Mouse (Mus musculus) hindbrain, embryonic 13.5 days (tissue): ENCODE data around the gene Abhd12. TPM values are rescaled to one million over a fixed set of nuclear protein-coding genes. Genes with fewer than 3 reads are reported as not detected.

Source experiments
- ATAC-seq: fragments of 200-750 bp; cut with Nextera tagmentation; 2 replicates; pipeline ENCODE4 v1.8.0; 2017; ENCODE audit warnings: moderate TSS enrichment; ENCODE audit not compliant: low FRiP score
- H3K27ac ChIP-seq: fragments of 300-500 bp; sonication (generic); 2 replicates; pipeline ENCODE4 v1.5.1; 2015; ENCODE audit warnings: inconsistent platforms, mild to moderate bottlenecking, moderate library complexity
- H3K27me3 ChIP-seq: fragments of 300-500 bp; sonication (generic); 2 replicates; pipeline ENCODE4 v1.6.1; 2015; ENCODE audit warnings: mild to moderate bottlenecking, inconsistent platforms
- H3K36me3 ChIP-seq: fragments of 300-500 bp; sonication (generic); 2 replicates; pipeline ENCODE4 v1.6.1; 2015; ENCODE audit warnings: mild to moderate bottlenecking, inconsistent platforms
- H3K4me1 ChIP-seq: fragments of 300-500 bp; sonication (generic); replicated peaks from 2 replicates; pipeline ENCODE4 v1.6.1; 2015; ENCODE audit warnings: inconsistent platforms
- H3K4me2 ChIP-seq: fragments of 300-500 bp; sonication (generic); 2 replicates; pipeline ENCODE4 v1.6.1; 2015; ENCODE audit warnings: inconsistent platforms, mild to moderate bottlenecking, moderate library complexity
- H3K4me3 ChIP-seq: fragments of 300-500 bp; sonication (generic); 2 replicates; pipeline ENCODE4 v1.5.1; 2015; ENCODE audit warnings: mild to moderate bottlenecking, inconsistent platforms
- H3K9ac ChIP-seq: fragments of 300-500 bp; sonication (generic); 2 replicates; pipeline ENCODE4 v1.6.1; 2015; ENCODE audit warnings: mild to moderate bottlenecking, inconsistent platforms
- H3K9me3 ChIP-seq: fragments of 300-500 bp; sonication (generic); 2 replicates; pipeline ENCODE4 v1.6.1; 2016; ENCODE audit warnings: inconsistent platforms
- WGBS: fragments of 180-500 bp; shearing (Covaris S2); methylation state at CpG from one replicate; pipeline ENCODE4 v1.1.7; 2015; 5-methylcytosine and 5-hydroxymethylcytosine counted together
- polyA plus RNA-seq: library from polyadenylated mRNA; unstranded; fragments of >200 nt; fragmentation: Nextera tagmentation; extraction: Ambion mirVana; gene quantifications from 2 replicates; pipeline ENCODE4 v1.2.1, GENCODE M21; 2015

Abhd12 gene
- polyA plus RNA-seq, 1 experiment from 2014 or later = 97.1 TPM

GRCm38 (mm10) chr2:150839686-150840471, 64.7 kb downstream of the Abhd12 start:
- Histone ChIP-seq H3K4me2 (no peak overlapping the region), H3K9me3 (no peaks in the 10 kb centered on the region), H3K4me1 (no peaks in the 10 kb centered on the region), H3K9ac (no peak overlapping the region), H3K36me3 (peaks cover 50% of the 10 kb centered on the region), H3K4me3 (no peak overlapping the region), H3K27me3 (no peaks in the 10 kb centered on the region), H3K27ac (no peak overlapping the region)
- ATAC-seq = no peak
- 87% methylated on average over 12 of the region's 12 CpGs for whole genome bisulfite sequencing

DNA sequence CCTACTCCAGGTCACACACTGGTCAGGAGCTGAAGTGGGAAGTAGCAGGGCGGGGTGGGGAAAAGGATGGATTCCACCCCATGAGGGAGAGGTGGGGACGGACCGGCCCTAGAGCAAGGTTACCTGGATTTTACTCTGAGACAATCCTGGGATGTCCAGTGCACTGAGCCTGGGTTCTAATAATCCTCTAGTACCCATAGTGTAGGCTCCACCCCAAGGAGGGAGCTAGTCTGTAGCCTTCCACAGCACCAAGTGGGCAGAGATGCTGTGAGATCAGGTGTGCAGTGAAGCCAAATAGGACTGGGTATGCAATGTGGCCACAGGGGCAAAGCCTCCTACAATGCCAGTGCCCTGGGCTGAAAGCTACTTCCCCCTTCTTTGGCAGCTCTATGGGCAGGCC, 66.8 kb downstream of the Abhd12 start:
- H3K36me3 ChIP-seq = peaks cover 65% of the 10 kb centered on the region
- 93% methylated on average over 3 of the region's 3 CpGs for WGBS
- no peak for ATAC-seq

GRCm38 (mm10) chr2:150836906-150837305, 67.6 kb downstream of the Abhd12 start:
- Histone ChIP-seq H3K4me2 (no peak overlapping the region), H3K9ac (no peak overlapping the region), H3K36me3 (peaks cover 65% of the 10 kb centered on the region), H3K27ac (no peak overlapping the region), H3K9me3 (no peaks in the 10 kb centered on the region), H3K4me3 (no peak overlapping the region), H3K27me3 (no peaks in the 10 kb centered on the region), H3K4me1 (no peaks in the 10 kb centered on the region)
- 72% methylated on average over 15 of the region's 15 CpGs for WGBS
- no peak for ATAC-seq

More for the DNA sequence above, 66.8 kb downstream of the Abhd12 start:
- Histone ChIP-seq H3K4me1 (no peaks in the 10 kb centered on the region), H3K4me2 (no peak overlapping the region), H3K27ac (no peak overlapping the region), H3K27me3 (no peaks in the 10 kb centered on the region), H3K4me3 (no peak overlapping the region), H3K9ac (no peak overlapping the region), H3K9me3 (no peaks in the 10 kb centered on the region)

GRCm38 (mm10) chr2:150835975-150836374, 68.6 kb downstream of the Abhd12 start:
- no peak overlapping the region for H3K9ac ChIP-seq
- H3K36me3 ChIP-seq = peaks cover 74% of the 10 kb centered on the region
- 93% methylated on average over 4 of the region's 4 CpGs for WGBS

DNA sequence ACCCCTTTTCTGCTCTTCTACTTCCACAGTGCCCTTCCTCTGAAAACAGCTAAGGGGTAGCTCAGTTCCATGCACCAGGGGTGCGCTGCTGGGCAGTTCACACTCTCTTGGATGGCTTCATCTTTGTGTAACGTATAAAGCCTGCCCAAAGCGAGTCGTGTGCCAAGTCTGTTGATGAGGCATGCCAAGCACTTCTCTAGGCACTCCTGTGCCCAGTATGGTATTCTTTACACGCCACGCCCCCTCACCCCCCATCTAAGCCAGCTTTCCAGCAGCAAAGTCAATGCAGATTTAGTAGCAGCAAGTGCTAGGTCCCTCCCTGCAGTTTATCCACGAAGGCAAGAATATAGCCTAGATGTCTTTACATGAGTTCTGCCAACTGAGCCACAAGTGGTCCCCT, 69.9 kb downstream of the Abhd12 start:
- no peak for ATAC-seq
- no peaks in the 10 kb centered on the region for H3K27me3 ChIP-seq
- H3K4me3 ChIP-seq = no peak overlapping the region
- no peaks in the 10 kb centered on the region for H3K4me1 ChIP-seq
- no peak overlapping the region for H3K9ac ChIP-seq
- no peaks in the 10 kb centered on the region for H3K9me3 ChIP-seq
- peaks cover 87% of the 10 kb centered on the region for H3K36me3 ChIP-seq
- H3K27ac ChIP-seq = no peak overlapping the region
- no peak overlapping the region for H3K4me2 ChIP-seq
- 94% methylated on average over 7 of the region's 7 CpGs for WGBS

More at GRCm38 (mm10) chr2:150835975-150836374, 68.6 kb downstream of the Abhd12 start:
- Histone ChIP-seq H3K9me3 (no peaks in the 10 kb centered on the region), H3K27ac (no peak overlapping the region), H3K4me1 (no peaks in the 10 kb centered on the region), H3K4me2 (no peak overlapping the region), H3K4me3 (no peak overlapping the region), H3K27me3 (no peaks in the 10 kb centered on the region)
- ATAC-seq = no peak

DNA sequence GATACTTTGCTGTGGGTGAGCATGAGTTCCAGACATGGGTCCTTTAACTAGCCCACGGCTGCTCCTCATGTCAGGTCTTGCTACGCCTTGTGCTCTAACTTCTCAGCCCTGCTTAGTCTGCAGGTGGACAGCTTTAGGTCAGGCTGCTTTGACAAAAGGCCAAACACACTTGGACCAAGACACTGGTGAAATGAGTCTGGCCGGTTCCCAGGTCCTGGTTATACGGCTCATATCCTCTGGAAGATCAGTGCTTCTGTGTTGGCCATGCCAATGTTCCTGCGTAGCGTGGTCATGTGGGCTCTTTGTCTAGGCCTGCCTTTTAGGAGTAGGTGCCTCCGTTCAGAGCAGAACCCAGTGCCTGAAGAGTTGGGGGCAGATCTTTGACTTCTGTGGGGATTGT, 72.5 kb downstream of the Abhd12 start:
- no peak overlapping the region for H3K9ac ChIP-seq
- no peak for ATAC-seq
- no peak overlapping the region for H3K4me3 ChIP-seq
- H3K9me3 ChIP-seq = no peaks in the 10 kb centered on the region
- WGBS = 93% methylated on average over 7 of the region's 7 CpGs
- peaks cover 94% of the 10 kb centered on the region for H3K36me3 ChIP-seq
- H3K4me1 ChIP-seq = no peaks in the 10 kb centered on the region
- no peak overlapping the region for H3K27ac ChIP-seq
- no peaks in the 10 kb centered on the region for H3K27me3 ChIP-seq
- H3K4me2 ChIP-seq = no peak overlapping the region

GRCm38 (mm10) chr2:150830911-150831441, 73.6 kb downstream of the Abhd12 start:
- H3K4me2 ChIP-seq = no peak overlapping the region
- ATAC-seq = no peak
- no peaks in the 10 kb centered on the region for H3K27me3 ChIP-seq
- H3K4me3 ChIP-seq = no peak overlapping the region
- H3K9ac ChIP-seq = no peak overlapping the region
- H3K4me1 ChIP-seq = no peaks in the 10 kb centered on the region
- no peaks in the 10 kb centered on the region for H3K9me3 ChIP-seq
- 82% methylated on average over 3 of the region's 3 CpGs for WGBS
- H3K36me3 ChIP-seq = peaks cover 97% of the 10 kb centered on the region
- H3K27ac ChIP-seq = no peak overlapping the region

- no peaks in the 10 kb centered on the region for H3K9me3 ChIP-seq
- ATAC-seq = no peak
- H3K27ac ChIP-seq = no peak overlapping the region
- H3K4me3 ChIP-seq = no peak overlapping the region
- 94% methylated on average over 2 of the region's 2 CpGs for WGBS
- no peak overlapping the region for H3K4me2 ChIP-seq
- H3K36me3 ChIP-seq = peaks cover 98% of the 10 kb centered on the region
- no peak overlapping the region for H3K9ac ChIP-seq
- H3K27me3 ChIP-seq = no peaks in the 10 kb centered on the region
- no peaks in the 10 kb centered on the region for H3K4me1 ChIP-seq
Measured at GRCm38 (mm10) chr2:150830011-150830410, 74.5 kb downstream of the Abhd12 start.

- no peak overlapping the region for H3K27ac ChIP-seq
- no peak overlapping the region for H3K9ac ChIP-seq
- H3K4me2 ChIP-seq = no peak overlapping the region
- no peaks in the 10 kb centered on the region for H3K4me1 ChIP-seq
- WGBS = 93% methylated on average over 4 of the region's 4 CpGs
- H3K27me3 ChIP-seq = no peaks in the 10 kb centered on the region
- H3K4me3 ChIP-seq = no peak overlapping the region
- H3K9me3 ChIP-seq = no peaks in the 10 kb centered on the region
- ATAC-seq = no peak
- H3K36me3 ChIP-seq = peaks cover 98% of the 10 kb centered on the region
Measured at GRCm38 (mm10) chr2:150828654-150829053, 75.9 kb downstream of the Abhd12 start.

DNA sequence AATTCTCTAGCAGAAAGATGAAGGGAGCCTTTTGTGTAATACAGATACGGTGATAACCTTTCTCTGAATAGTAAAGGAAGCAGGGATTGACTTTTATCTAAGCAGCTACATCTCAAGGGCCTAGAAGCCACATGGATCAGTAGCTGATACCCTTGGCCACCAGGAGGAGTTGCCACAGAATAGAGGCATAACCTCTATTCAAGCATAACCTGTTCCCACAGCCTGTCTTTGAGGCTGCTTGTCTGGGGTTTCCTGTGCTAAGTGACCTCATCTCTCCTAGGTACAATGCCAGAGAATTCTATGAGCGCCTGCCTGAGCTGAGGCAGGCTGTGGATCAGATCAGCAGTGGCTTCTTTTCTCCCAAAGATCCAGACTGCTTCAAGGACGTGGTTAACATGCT, 76.4 kb downstream of the Abhd12 start:
- WGBS = 93% methylated on average over 3 of the region's 3 CpGs
- no peak overlapping the region for H3K4me2 ChIP-seq
- no peaks in the 10 kb centered on the region for H3K9me3 ChIP-seq
- no peak overlapping the region for H3K4me3 ChIP-seq
- no peak overlapping the region for H3K9ac ChIP-seq
- H3K4me1 ChIP-seq = no peaks in the 10 kb centered on the region
- H3K27me3 ChIP-seq = no peaks in the 10 kb centered on the region
- no peak for ATAC-seq
- no peak overlapping the region for H3K27ac ChIP-seq
- H3K36me3 ChIP-seq = peaks cover 98% of the 10 kb centered on the region

DNA sequence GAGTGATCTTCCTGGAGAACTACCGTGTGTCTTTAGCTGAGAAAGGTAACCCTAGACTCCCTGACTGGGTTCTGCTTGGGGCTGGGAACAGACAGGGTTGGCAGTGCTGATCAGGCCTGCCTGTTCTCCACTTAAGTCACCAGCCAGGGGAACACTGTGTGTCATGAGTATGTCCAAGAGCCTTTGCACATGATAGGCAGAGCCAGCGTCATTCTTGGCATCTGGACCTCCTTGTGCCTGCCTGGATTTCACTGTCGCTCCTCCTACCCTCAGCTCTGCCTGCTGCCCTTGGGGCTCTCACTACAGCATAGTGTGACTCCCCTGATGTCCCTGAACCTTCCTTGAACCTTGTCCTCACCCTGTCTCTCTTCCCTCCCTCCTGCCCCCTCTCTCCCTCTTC, 78.1 kb downstream of the Abhd12 start:
- Histone ChIP-seq H3K36me3 (peaks cover 95% of the 10 kb centered on the region), H3K9ac (peak overlapping the region; percentile 19; the same call in 1 of the 2 replicates), H3K4me3 (no peak overlapping the region), H3K9me3 (no peaks in the 10 kb centered on the region), H3K4me1 (no peaks in the 10 kb centered on the region), H3K27ac (no peak overlapping the region), H3K27me3 (no peaks in the 10 kb centered on the region), H3K4me2 (no peak overlapping the region)
- no peak for ATAC-seq
- WGBS = 86% methylated on average over 3 of the region's 3 CpGs

DNA sequence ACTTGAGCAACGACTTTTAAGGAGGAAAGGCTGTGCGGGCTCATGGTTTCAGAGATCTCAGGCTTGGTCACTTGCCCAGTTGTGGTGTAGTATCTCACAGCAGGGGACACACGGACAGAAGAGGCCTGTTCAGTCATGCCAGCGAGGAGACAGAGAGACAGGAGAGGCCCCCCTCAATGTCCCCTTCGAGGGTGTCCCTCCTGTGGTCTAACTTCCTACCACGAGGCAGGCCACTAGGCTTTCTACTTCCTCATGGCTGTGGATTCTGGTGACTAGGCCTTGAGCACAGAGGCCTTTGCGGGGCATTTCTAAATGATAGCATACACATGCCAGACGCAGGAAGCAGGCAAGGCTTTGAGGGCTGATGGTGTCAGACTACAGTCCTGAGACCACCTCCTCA, 81.6 kb downstream of the Abhd12 start:
- no peak overlapping the region for H3K4me3 ChIP-seq
- no peak for ATAC-seq
- no peaks in the 10 kb centered on the region for H3K4me1 ChIP-seq
- no peak overlapping the region for H3K9ac ChIP-seq
- peaks cover 94% of the 10 kb centered on the region for H3K36me3 ChIP-seq
- H3K4me2 ChIP-seq = no peak overlapping the region
- H3K27ac ChIP-seq = no peak overlapping the region
- H3K9me3 ChIP-seq = no peaks in the 10 kb centered on the region
- WGBS = 84% methylated on average over 8 of the region's 8 CpGs
- H3K27me3 ChIP-seq = no peaks in the 10 kb centered on the region

- H3K36me3 ChIP-seq = peaks cover 94% of the 10 kb centered on the region
- ATAC-seq = no peak
- no peak overlapping the region for H3K27ac ChIP-seq
- H3K4me1 ChIP-seq = no peaks in the 10 kb centered on the region
- no peak overlapping the region for H3K4me2 ChIP-seq
- H3K9ac ChIP-seq = no peak overlapping the region
- no peaks in the 10 kb centered on the region for H3K9me3 ChIP-seq
- WGBS = 91% methylated on average over 8 of the region's 8 CpGs
- H3K27me3 ChIP-seq = no peaks in the 10 kb centered on the region
- no peak overlapping the region for H3K4me3 ChIP-seq
Measured at GRCm38 (mm10) chr2:150820720-150821119, 83.8 kb downstream of the Abhd12 start.
